Mouse (Mus musculus) activated CD4-positive, CD25-positive, alpha-beta regulatory T cell, adult 4 months (primary cell): ENCODE data around the gene Sdhc. TPM values are rescaled to one million over a fixed set of nuclear protein-coding genes. Genes with fewer than 3 reads are reported as not detected.

Source experiments
- ATAC-seq: one replicate; pipeline ENCODE4 v1.8.0; 2017
- polyA plus RNA-seq, 2 experiments: library from polyadenylated mRNA; unstranded; fragments of 100-300 nt; shearing (Covaris generic); gene quantifications; one replicate each; pipeline ENCODE4 v1.2.1; 2017

The Sdhc gene
- 100 to 1,000 TPM; 102 to 131 TPM for polyA plus RNA-seq

DNA sequence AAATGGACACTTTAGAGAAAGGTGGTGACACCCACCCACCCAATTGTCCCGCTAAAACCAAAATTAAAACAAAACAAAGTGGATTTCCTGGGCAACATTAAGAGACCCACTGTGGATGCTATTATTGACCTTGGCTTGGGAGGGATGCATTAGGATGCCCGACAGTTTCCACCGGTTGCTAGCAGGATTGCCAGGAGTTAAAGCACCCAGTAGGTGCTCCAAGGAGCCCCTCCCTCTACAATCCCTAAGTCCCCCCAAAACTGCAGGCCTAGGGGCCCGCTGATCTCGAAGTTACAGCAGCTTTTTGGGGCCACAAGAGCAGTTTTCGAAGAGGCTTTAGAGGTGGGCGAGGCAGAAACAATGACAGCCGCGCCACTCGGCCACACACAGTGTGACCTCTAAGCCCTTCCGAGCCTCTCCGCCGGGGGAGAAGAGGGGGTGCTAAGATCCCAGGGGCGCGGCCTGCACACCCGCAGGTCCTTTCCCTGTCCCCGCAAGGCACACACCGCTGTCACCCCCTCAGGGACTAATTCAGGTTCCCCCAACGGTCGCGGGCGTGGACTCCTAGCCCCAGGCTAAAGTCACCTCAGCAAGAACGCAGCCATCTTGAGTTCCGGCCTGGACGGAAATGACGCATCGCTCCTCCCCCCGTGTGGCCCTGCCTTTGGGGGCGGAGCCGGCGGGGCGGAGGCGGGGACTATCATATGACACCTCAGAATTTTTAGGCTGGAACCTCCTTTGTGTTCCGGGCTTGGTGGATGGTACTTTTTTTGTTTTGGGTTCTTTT, at the start of gene Sdhc, which contains the start of gene Mpz:
Gene Sdhc, minus strand, starts transcription at position 630 of the 787 bp plus-strand sequence.
Gene Mpz, plus strand, starts transcription at position 738 of the 787 bp plus-strand sequence.
- ATAC-seq, result peak; percentile 98

- ATAC-seq, result no peak
Measured at GRCm38 (mm10) chr1:171199532-171199931, 49.1 kb upstream of the Sdhc start.

GRCm38 (mm10) chr1:171195887-171196397, 45.5 kb upstream of the Sdhc start, which contains the start of gene Pcp4l1:
Gene Pcp4l1 (minus strand): TSS chr1:171196268.
- ATAC-seq, result no peak

DNA sequence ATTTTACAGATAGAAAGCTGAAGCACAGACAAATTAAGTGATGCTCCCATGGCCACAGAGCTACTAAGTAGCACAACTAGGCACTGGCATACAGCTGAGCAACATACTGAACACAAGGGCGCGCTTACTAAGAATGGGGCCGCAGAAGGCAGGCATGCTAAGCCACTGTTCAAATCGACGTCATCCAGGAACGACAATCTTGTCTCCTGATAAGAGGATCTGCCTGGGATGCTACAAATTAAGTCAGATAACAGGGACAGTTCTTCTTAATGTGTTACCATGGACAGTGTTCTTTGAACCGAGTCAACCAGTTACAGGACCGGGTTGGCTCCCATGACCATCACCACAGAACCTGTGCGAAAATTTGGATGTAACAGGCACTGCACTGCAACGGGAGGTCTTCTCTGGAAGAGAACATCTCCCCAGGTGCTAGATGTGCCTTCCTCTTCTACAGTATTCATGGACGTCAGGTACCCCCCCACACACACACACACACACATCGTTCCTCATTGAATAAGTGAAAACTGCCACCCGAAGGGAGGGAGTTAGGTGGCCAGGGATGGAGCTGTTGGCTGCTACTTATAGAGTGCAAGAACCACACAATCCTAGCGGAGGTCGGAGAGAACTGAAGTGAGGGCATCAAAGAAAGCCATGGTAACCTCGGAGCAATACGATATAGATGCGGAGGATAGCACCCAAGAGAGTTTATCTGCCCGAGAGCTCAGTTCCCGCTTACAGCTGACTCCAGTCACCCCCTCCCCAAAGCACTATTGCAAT, 44.8 kb upstream of the Sdhc start:
- no peak for ATAC-seq

DNA sequence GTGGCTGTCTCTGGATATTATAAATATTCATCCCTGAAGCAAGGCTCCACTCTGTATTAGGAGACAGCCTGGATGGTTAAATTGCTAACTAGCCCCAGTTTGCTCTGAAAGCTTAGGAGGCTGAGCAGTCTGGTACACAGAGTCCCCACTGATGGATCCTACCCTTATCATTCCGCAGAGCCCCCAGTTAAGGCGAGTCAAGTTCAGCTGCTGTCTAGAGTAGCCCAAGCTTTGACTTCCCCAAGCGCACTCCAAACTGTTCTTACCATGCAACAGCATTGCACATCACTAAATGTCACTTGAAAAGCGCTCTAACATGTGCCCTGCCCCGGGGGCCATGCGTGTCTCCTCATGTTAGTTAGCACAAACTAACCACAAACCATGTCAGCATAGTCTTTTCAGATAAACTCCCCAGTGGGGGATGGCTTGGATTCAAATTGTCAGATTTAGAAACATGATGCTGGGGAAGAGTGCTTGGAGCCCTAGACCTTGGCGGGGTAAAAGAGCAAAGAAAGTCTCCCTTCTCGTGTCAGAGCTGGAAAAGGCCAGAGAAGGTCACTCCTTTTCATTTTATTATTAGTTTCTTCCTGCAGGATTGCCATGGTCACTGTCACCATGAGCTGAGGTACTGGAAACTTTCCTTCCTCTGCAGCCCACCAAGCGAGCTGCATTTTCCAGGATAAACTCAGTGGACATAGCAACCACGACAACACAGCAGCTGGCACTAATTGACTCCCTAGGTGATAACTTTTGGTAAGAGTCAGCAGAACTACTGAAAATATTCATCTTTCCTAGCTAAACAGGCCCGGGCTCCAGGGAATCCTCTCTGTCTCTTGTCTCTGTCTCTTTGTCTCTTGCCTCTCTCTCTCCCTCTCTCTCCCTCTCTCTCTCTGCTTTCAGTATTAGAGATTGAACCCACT, 43.8 kb upstream of the Sdhc start:
- no peak for ATAC-seq

DNA sequence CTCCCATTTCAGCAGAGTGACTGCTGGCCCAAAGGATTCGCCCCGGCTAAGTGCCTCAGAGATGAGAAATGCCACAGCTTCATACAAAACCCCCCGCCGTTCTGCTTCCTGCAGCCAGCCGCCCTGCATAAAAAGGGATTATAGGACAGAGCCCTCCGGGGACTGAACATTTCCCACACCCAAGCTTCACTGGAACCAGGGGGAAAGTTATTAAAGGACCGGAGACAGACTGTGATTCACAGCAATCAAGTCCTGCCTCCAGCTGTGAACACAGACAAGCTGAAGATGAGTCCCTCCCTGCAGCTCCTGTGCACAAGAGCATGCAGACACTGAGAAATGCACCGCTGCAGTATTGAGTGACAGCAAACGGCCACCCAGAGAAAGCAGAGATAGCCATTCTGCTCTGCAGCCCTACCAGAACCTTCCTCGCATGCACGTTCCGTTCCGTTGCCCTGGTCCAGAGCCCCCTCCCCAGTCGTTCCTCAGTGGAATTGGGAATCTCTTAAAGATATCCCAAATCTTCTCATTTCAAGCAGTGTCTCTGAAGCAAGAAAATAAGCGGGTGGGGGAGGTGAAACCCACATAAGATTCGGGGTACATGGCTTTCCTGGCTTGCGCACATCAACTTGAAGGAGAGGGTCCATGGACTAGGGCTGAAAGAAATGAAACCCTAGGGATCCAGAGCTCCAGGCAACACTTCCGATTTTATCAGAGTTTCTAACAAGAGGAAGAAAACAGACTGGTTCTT, 42.9 kb upstream of the Sdhc start:
- no peak for ATAC-seq

DNA sequence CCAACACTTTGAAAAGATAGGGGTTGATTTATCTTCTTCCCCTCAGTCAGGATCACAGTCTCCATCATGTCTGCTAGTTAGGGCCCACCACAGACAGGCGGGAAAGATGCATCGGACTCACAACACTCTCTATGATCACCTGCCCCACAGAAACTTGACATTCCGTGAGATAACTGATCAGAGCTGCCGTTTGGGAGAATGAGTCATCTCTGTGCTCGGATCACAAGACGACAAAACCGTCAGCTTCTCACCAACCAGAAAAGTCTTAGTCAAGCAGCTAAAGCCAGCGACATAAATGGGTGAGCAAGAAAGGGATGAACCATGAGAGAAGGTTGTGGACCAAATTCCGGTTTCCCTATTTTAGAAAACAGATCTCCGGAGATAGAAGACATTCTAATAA, 41.9 kb upstream of the Sdhc start:
- ATAC-seq, result no peak

DNA sequence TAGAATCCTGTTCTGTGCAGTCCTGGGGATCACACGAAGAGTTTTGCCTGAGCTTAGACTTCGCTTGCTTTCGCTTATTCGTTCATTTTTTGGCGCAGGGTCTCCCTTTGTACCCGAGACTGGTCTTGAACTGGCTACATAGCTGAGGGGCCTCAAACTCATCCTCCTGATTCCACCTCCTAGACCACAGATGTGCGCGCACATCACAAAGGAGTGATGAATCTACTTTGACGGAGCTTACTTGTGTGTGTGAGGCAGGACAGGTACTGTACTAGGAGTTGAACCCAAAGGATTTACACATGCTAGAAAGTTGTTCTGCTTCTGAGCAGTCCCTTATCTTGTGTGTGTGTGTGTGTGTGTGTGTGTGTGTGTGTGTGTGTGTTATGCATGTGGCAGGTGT, 40.4 kb upstream of the Sdhc start:
- no peak for ATAC-seq

DNA sequence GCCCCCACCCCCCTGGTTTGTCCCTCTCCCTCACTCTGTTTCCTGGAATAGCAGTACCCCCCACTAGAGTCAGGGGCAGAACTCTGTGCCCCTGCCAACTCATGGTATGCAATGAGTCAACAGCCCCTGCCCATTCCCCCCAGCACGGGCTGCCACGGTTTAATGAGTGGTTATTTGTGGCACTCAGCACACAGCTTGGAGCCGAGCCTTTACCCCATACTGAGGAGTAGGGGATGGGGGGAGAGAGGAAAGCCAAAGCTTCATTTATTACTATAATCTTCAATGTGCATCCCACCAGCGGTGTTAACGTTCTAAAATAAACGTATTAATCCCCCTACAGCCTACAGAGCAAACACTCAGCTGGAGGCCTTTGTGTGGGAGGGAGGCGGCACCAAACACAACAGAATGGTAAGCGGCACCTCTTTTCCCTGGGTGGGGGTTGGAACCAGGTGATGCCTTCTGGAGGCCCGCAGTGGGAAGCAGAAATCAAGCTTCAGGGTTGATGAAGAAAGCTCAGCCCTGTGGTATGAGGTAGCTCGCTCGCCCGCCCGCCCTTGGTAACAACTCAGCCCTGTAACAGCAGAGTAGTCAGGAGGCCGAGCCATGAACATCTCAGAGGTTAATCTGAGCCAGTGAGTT, 39.2 kb upstream of the Sdhc start:
- ATAC-seq, result no peak

DNA sequence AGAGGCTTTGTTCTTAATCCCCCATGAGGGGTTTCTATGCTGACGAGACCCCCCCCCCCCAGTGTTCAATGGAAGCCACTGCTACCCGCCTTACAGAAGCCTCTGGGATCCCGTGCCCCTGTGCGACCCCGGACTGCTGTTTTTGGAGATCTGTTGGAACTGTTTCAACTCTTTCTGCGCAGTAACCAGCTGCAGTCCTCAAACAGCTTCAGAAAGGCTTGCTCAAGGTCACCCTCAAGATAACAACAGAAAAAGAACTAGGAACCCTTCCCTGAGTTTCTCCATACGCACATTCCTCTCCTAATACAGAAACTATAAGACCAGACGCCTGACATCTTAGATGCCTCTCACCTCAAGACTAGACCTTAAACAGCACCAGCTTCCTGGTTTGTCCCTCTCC, 38.6 kb upstream of the Sdhc start:
- ATAC-seq, result no peak

DNA sequence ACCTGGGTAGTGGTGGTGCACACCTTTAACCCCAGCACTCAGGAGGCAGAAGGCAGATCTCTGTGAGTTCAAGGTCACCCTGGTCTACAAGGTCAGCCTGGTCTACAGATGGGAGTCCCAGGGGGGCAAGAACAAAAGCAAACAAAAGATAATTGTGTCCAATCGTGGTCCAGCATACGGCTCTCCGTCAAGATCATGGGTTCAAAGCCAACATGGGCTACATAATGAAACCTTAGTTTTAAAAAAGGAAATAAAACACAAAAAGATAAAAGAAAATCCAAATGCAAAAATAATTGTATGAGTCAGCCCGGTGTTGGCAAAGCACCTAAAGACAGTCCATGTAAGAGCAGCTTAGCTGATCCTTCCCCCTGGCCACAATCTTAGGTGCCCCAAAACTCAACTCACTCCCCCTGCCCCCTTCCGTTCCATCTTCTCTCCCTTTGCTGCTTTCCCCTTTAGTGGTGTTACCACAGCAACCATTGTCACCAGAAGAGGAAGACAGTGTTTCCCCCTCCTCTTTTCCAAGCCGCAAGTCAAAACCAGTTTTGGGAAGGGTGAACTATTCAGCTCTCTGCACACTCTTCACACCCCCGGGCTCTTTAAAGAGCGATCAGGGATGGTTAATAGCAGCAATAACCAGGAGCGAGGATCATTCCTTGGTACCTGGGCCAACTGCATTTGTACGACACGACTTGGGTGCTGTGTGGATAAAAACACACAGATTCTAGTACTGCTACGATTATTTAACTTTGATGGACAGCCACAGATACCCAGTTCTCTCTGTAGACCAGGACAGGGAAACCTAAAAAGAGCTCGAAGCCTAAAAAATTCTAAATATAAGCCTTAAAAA, 37.7 kb upstream of the Sdhc start:
- ATAC-seq, result no peak

GRCm38 (mm10) chr1:171185655-171186054, 35.3 kb upstream of the Sdhc start:
- no peak for ATAC-seq

DNA sequence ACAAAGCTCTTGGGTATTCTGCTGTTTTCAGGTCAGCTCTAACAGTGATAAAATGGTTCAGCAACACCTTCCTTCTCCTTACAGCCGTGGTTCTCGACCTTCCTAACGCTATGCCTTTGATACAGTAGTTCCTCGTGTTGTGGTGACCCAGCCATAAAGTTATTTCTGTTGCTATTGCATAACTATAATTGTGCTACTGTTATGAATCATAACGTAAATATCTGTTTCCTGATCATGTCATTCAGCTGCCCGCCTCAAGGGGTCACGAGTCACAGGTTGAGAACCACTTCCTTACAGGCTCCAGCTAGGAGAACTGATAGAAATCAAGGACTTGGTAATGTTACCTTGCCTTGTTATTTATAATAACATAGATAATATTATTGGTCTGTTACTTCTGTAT, 33.9 kb upstream of the Sdhc start:
- ATAC-seq, result peak; percentile 90

DNA sequence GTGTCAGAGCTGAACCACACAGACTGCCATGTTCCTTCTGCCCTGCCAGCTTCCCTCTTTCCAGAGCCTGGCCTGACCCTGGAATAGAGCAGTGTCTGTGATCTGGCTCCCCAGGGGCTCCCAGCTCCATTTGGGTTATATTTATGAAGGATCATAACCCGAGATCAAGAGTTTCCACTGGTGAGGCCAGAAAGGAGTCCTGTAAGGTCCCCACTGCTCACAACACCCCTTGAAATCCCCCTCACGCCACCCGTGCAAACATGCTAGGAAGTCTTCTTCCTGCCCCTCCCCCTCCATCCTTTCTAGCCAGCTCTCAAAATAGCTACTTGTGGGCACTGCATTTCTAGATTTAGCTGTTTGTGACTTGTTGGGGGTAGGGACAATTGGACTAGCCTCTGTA, 33.2 kb upstream of the Sdhc start:
- ATAC-seq, result no peak

- ATAC-seq, result no peak
Measured at GRCm38 (mm10) chr1:171183025-171183424, 32.6 kb upstream of the Sdhc start.

DNA sequence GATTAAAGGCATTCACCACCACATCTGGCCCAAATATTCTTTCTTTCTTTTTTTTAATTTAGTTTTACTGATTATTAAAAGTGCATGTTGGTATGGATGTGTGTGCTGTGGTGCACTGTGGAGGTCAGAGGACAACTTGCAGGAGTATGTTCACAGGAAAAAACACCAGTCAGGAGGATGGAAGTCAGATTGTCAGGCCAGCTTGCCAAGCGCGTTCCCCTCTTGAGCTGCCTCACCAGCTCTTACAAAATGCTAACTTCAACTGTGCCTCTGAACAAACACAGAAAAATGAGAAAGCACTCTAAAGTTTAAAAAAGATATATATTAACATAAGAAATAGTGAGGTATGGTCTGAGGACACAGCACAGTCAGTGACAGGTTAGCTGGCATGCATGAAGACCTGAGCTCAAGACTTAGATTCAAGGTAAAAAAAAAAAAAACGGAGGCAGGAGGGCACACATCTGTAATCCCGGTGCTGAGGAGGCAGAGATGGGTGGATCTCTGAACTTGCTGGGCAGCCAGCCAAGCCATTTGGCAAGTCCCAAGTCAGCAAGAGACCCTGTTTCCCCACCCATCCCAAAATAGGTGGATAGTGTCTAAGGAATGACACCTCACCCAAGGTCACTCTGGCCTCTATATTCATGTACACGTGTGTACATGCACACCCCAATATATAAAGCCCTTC, 29.2 kb upstream of the Sdhc start:
- no peak for ATAC-seq

DNA sequence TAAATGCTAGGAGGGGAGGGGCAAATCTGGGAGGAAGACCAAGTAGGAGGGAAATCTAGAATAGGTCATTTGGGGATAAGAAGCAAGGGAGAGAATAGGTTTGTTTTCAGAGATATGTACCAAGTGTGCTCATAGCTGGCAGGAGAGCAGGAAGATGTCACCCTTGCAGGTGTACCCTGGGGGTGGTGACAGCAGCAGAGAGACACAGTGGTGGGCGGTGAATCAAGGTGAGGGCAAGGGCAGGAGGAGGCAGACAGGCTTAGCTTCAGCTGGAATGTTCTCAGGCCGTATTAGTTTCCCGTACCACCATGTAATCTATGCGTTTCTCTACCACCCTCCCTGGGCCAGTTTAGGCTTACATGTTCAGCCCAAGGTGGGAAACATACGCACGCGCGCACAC, 22.4 kb upstream of the Sdhc start:
- no peak for ATAC-seq

- ATAC-seq, result no peak
Measured at GRCm38 (mm10) chr1:171171138-171171537, 20.7 kb upstream of the Sdhc start.

- ATAC-seq, result no peak
Measured at GRCm38 (mm10) chr1:171169913-171170312, 19.5 kb upstream of the Sdhc start.

DNA sequence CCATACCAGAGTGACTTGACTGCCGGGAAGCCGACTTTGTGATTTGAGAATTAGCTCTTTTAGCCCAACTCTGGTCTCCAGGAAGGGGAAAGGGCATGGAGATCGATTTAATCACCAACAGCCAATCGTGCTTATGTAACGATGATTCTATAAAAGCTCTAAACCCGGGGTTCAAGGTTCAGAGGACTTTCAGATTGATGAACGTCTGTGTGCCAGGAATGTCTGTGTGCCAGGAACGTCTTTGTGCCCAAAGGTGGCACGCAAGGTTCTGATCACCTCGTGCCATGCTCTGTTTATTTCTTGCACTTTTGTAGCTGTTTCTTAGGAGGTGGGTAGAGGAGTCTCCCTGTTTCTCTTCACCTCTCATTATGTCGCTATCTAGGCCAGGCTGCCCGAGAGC, 18.5 kb upstream of the Sdhc start:
- ATAC-seq, result no peak
